Mouse (Mus musculus): ENCODE data around the gene Myh3.

Myh3 gene

GRCm38 (mm10) chr11:67078000-67078399 is at the start of gene Myh3:
TSS of gene Myh3 (plus strand) at chr11:67078300.
- no peak for DNase-seq

DNA sequence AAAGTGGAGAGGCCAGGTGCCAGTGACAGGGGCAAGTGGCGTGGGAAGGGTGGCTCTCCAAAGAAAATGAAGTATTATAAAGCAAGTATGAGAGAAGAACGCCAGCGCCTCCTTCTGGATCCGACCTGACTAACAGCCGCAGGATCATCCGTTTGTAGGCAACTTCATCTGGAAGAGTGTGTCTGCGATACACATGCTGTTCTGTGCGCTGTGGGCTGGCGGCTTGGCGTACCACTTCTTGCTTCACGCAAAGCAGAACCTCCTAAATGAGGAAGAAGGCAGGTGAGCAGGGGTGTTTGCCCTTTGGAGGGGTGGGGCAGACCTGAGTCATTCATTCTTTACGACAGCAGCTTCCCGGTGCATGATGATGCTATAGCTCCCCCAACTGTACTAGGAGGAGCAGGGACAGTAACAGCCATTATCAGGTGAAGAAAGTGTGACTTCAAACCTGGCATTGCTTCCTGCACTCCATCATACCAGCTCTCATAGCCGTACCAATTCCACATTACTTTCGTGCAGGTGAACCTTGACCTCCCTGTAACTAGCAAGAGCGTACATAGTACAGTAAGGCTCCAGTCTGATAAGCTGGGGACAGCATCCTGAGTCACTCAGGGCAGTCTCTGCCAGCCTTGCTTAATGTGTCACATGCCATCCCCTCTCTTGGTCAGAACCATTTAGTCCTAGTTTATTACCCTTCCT is 47.0 kb upstream of the Myh3 start:
- no peak for DNase-seq

DNA sequence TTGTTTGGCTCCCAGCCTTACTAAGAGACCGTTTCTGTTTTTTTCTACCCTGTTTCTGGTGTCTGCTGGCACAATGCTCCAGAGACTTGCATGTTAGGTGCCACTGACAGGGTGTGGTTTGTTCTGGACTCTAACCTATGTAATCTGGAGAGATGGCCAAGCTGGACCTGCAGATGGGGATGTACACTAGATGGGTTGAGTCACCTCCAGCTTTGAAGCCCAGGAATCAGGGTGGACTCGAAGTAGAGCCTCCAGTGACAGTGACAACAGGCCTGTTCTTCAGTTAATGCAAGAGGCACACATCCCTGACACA is 46.5 kb upstream of the Myh3 start:
- DNase-seq, result no peak

GRCm38 (mm10) chr11:67034775-67035485 is 43.2 kb upstream of the Myh3 start:
- no peak for DNase-seq

- DNase-seq, result no peak
Measured at GRCm38 (mm10) chr11:67036229-67036628, 41.9 kb upstream of the Myh3 start.

DNA sequence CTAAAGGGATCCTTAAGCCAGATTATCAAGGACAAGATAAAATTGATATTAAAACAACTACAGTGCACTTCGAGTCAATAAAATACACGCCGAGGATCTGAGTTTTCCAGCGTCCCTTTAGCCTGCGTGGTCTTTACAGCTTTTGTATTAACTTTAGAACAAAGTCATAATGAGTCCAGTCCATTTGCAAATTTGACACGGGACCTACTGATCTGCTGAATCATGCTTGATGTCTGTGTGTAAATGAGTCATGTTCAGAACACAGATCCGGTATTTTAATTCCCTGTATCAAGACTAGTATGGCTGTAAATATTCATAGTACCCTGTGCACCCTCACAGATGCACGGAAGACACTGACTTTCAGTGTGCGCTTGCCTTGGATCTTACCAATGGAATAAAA is 41.2 kb upstream of the Myh3 start:
- no peak for DNase-seq

GRCm38 (mm10) chr11:67039799-67040198 is 38.3 kb upstream of the Myh3 start:
- no peak for DNase-seq

GRCm38 (mm10) chr11:67040483-67040882 is 37.6 kb upstream of the Myh3 start:
- no peak for DNase-seq

DNA sequence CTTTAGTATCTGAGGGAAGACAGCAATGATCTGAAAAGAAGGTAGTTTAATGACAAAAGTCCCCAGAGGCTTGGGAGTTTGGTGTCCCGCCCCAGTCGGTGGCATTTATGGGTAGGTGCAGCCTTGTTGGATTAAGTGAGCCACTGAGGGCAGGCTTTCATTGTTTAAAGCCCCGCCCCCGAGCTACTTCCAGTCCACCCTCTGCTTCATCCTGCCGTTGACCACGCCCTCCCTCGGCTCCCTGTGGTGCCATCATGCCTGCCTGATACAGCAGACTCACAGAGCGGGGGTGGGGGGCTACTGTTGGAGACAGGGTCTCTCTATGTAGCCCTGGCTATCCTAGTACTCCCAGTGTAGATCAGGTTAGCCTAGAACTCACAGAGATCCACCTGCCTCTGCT is 35.1 kb upstream of the Myh3 start:
- DNase-seq, result no peak

GRCm38 (mm10) chr11:67044959-67045358 is 33.1 kb upstream of the Myh3 start:
- DNase-seq, result no peak

DNA sequence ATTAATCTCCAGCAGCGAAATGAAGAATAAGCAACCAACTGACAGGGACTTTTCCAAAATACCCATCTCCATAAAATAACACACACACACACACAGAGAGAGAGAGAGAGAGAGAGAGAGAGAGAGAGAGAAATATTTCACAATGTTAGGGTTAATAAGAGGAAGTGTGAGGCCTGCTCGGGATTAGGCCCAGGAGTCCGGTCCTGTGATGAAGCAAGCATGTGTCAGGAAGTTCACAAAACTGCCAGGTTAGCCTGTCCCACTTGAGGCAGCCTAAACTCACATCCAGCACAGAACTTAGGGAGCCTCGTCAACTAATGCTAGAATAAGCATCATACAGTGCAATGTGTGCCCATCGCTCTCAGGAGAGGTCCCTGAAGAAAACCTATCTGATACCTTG is 30.9 kb upstream of the Myh3 start:
- no peak for DNase-seq

DNA sequence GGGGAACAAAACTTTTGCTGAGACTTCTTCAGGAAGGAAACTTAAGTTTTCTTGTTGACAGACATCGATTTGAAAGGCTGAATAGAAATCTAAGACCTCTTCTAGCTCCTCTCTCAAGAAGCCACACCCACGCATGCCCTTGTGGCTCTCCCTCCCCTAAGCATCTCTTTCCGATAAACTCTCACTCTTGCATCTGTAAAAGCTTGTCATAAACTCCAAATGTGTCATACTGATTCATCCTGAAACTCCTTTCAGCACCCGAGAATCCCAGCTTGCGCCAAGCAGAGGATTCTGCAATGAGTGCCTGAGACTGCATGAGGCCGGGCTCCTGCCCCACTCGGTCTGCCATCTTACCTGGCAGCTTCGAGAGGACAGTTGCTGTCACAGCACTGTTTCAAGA is 29.6 kb upstream of the Myh3 start:
- no peak for DNase-seq

DNA sequence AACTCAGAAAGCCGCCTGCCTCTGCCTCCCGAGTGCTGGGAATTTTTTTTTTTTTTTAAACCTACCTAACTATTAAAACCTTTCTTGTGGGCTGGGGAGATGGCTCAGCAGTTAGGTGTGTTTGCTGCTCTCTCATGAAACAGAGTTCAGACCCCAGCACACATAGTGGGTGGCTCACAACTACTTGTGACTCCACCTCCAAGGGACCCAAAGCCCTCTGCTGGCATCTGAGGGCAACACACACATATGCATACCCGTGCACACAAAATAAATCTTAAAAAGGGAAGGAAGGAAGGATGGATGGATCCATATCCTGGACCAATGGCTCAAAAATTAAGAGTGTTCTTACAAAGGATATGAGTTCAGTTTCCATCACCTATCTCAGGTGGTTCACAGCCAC is 28.8 kb upstream of the Myh3 start:
- no peak for DNase-seq

DNA sequence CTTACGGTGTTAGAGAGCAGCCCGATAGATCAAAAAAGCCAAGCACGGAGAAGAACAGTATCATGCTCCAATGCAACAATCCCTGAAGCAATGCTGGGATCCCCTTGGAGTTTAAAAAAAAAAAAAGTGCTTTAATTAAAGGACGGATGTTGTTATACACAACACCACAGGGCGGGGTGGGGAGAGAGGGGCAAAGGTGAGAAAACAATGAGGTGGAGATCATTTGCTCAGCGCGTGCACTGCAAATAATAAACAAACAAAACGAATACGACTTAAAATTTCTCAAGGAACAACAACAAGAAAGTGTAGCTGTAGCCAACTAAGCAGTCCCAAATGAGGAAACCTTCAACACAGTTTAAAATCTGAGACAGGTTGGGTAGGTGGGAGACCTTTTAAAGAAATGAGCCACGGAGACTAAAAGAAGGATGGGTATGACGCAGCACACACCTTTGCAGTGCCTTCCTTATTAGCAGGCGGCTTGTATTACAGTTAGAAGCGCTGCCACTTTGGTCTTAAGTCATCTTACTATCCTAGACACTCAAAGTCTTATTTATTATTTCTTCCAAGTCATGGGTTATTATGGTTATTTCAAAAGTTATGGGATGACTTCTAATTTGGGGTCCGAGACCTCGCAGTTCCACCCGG is 26.3 kb upstream of the Myh3 start:
- DNase-seq, result peak in 1 of 2 experiments; percentile 6

DNA sequence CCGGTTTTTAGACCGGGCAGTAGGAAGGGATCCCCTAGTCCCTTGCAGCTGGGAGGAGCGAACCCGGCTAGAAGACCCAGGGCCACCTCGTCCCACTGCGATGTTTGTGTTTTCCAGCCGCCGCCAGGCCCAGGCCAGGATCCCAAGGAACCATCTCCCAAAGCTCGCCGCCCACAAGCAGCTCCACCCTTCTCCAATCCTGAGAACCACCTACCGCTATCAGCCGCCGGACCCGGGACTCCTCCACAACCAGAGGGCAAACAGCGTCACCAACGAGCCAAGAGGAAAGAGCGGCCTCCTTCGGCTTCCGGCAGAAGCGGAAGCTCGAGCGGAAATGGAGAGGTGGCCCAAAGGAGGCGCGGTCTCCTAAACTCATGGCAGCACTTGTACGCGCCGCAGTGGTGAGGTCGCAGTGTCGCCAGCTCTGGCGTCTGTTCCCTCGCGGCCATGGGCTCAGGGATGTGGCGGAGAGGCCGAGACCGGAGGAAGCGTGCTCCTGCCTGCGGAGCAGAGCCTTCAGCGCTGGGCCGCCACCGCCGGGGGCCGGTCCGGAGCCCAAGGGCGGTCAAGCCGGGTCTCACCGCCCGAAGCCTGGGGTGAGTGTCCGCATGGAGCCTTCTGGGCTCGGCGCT is 25.7 kb upstream of the Myh3 start, which contains the start of the genes Adprm and Sco1:
Gene Adprm, minus strand, starts transcription at position 274 of the 632 bp plus-strand sequence.
Gene Sco1, plus strand, starts transcription at position 350 of the 632 bp plus-strand sequence.
- DNase-seq, result peak; percentile 88 to 89

DNA sequence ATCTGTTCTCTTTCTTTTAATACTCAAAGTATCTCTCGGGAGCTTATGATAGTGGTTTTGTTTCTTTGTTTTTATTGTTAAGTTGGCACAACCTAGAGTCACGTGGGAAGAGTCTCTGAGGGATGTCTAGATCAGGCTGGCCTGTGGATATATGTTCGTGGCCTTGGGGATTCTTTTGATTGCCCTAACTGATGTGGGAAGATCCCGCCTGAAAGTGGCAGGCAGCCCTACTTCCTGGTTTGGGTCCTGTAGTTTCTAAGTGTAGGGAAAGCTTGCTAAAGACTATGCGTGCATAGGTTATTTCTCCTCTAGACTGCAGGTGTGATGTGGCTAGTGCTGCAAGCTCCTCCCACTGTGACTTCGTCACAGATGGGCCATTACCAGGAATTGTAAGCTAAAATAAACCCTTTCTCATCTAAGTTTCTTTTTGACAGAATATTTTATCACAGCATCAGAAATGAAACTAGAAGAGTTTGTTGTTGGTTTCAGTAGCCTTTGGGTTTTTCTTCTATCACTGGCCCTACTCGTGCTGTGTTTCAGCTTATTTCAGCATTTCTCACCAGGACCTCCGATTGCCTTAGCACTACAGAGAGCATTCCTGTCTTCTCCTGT is 23.2 kb upstream of the Myh3 start:
- no peak for DNase-seq

DNA sequence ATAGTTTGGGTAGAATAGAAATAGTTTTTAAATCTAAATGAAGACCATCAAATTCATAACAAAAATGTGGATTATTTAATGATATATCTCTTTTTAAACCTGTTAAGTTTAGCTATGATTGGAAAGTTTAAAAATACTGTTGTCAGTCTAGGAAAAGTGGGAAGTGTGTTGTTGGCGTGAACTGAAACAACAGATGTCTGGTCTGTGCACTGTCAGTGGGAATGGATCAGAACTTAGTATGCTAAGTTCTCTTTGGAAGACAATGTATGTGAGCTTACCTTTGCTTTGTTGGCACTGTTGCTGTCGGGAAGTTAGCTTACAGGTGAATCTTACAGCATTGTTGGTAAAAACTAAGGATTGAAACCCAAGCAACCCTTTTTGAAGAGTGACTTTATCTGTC is 16.8 kb upstream of the Myh3 start:
- no peak for DNase-seq

DNA sequence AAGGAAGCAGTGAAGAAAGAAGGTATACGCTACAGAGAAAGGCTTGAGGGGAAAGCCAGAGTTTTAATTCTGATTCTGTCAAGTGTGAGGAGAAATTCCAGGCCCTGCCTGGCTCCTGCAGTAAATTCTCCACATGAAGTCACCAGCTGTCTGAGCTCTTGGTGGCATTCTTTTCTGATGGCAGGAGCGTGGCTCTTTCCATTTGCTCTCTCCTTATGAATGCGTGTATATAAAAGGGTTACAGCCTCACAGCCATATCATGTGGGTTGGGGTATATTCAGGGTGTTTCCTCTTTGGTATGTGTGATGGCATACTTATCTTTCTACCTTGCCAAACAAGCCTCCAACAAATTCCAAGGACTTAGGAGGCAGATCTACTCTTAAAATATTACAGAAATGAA is 15.4 kb upstream of the Myh3 start:
- no peak for DNase-seq

- DNase-seq, result no peak
Measured at GRCm38 (mm10) chr11:67067741-67068140, 10.4 kb upstream of the Myh3 start.

GRCm38 (mm10) chr11:67072615-67073130 is 5.4 kb upstream of the Myh3 start:
- peak; percentile 52 to 62 for DNase-seq

DNA sequence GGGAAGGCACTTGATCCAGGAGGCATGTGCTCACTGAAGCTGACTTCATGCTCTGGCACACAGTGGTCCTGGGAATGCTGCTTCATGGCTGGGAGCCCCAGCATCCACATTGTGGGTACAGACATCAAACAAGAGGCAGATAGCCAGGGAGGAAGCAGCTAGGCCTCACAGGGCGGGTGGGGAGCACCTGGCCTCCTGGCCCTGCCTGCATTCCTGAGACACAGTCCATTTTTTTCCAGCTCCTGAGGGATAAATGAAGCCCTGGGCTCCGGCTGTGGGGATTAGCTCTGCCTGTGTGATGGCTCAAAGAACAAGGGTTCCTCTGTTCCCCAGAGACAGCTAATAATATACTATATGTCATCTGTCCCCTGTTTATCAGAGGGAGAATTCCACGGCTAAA is 3.1 kb upstream of the Myh3 start:
- DNase-seq, result peak; percentile 43 to 61

GRCm38 (mm10) chr11:67076781-67077180 is 1.3 kb upstream of the Myh3 start:
- DNase-seq, result no peak

DNA sequence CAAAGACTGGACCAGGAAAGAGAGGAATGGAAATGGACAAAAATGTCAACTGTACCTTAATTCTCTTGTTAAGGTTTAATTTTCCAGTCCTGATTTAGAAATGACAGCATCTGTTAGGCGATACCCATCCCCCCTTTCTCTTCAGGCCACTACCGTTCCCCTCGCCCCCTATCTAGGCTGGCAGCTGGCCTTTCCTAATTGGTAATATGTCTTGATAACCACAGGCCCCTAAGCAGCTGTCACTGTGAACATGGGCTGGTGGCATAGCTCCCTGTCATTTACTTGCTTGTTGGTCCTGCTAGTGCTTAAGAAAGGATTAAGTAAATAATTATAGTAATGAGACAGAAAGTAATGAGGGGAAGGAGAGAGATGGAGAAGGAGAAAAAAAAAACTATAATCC is 665 bp upstream of the Myh3 start:
- DNase-seq, result no peak

Data from cerebellum, postnatal 14 days (tissue).